Mouse (Mus musculus) liver, embryonic 14.5 days (tissue): ENCODE measurements at regions not wholly inside any gene's neighbourhood (a gene's known extent, or its start where the extent isn't known, plus 50 kb on each side); places are given as distances from the start of the nearest gene placed in this dataset.

Source experiments
- CTCF ChIP-seq: IDR thresholded peaks from 2 replicates; pipeline ENCODE4 v1.5.1; 2016; ENCODE audit warnings: antibody characterized with exemption, low read depth, control low read depth
- EP300 ChIP-seq: IDR thresholded peaks from 2 replicates; pipeline ENCODE4 v1.6.1; 2016; ENCODE audit warnings: antibody characterized with exemption, low read depth

DNA sequence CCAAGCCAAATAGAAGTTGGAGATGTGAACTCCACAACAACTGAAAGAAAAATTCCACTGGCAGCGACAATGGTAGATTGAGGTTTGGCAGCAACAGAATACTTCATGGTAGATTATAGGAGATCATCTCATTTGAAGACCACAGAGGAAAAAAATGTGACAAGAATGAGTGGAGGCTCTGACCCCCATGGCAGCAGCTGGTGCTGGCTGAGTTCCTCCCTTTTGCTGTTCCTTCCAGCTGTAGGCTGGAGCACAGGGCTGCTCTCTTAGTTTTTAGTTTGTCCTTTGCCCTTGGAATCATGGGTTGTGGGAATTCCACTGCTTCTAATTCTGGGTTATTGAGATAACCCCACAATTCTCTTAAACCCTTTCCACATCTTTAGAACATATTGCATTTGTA, 248.8 kb downstream of the Pros1 start:
- TF ChIP-seq CTCF, result no peak
- TF ChIP-seq EP300, result no peak
